Mouse (Mus musculus): ENCODE measurements around the gene Entpd7.

The Entpd7 gene

GRCm38 (mm10) chr19:43697666-43698370, 8.3 kb downstream of the Entpd7 start:
- TF ChIP-seq GATA4 (IDR thresholded peaks at IDR 0.05; ENCODE audit: insufficient replicate concordance, low read length), result no peak

DNA sequence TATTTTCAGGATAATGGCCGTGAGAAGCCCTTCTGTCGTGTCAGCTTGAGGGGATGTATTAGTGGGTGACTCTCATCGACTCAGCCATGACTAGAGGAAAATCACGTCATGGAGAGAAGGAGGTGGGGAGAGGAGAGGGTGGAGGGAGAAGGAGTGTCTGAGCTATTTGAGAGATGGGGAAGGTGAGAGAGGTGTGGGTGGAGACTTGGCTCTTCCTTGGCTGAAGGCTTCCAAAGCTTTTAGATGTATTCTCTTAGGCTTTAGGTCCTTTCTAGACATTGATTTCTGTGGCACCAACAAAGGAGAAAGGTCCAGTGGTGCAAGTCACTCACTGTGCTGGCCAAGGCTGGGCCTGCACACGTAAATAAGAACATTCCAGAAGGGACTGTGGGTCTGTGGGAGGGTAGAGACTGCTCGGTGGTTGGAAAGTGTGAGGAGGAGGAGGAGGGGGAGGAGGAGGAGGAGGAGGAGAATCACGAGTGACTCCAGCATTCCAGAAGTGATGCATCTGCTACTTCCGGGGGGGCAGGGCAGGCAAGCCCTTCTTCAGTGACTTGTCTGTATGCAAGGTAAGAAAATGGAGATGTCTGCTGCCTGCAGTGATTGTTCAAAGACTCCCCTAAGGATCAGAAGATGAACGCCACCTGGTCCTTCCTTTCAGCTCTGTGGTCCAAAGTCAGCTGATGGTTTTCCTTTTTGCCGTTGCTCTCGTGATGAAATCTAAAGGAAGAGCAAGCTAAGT, 9.7 kb downstream of the Entpd7 start:
- TF ChIP-seq GATA4 (IDR thresholded peaks at IDR 0.05; ENCODE audit: insufficient replicate concordance, low read length), result no peak

- TF ChIP-seq GATA4 (IDR thresholded peaks at IDR 0.05; ENCODE audit: insufficient replicate concordance, low read length), result no peak
These were observed 10.3 kb downstream of the Entpd7 start for GRCm38 (mm10) chr19:43699763-43700155.

GRCm38 (mm10) chr19:43704211-43704610, 14.7 kb downstream of the Entpd7 start:
- TF ChIP-seq GATA4 (IDR thresholded peaks at IDR 0.05; ENCODE audit: insufficient replicate concordance, low read length), result no peak

- no peak for TF ChIP-seq GATA4 (IDR thresholded peaks at IDR 0.05; ENCODE audit: insufficient replicate concordance, low read length)
These were observed 15.5 kb downstream of the Entpd7 start for GRCm38 (mm10) chr19:43704787-43705497.

DNA sequence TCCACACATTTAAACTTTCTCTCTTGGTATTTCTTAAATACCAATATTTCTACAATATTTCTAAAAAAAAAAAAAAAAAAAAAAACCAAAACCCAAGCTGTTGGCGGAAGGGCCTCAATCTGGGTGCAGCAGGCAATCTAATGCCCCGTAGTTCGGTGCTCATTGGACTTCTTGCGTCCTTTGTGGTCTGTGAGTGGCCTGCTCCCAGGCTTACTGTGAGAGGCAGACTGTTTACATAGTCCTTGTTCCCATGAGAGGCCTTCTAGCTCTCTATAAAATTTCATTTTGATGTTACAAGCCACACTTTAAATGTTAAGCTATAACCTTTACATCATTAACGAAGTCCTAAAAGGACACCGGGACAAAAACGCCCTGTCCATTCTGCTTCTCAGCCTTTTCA, 18.7 kb downstream of the Entpd7 start:
- no peak for TF ChIP-seq GATA4 (IDR thresholded peaks at IDR 0.05; ENCODE audit: insufficient replicate concordance, low read length)

DNA sequence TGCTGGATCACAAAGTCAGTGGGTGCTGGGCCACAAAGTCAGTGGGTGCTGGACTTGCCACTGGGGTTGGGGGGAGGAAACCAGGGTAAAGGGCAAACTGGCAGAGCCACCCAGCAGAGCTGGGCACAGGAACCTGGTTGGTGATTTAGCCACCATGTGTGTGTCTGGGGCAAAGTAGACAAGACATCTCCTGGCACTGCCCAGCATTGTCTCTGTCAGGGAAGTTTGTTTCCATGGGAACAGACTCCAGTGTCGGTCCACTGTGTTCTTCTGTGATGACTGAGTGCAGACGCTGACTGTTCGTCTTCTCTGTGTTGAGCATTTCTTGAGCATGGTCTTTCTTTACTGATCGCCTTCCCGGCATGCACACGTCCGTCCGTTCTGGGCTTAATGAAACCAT, 19.8 kb downstream of the Entpd7 start:
- TF ChIP-seq GATA4 (IDR thresholded peaks at IDR 0.05; ENCODE audit: insufficient replicate concordance, low read length), result no peak

DNA sequence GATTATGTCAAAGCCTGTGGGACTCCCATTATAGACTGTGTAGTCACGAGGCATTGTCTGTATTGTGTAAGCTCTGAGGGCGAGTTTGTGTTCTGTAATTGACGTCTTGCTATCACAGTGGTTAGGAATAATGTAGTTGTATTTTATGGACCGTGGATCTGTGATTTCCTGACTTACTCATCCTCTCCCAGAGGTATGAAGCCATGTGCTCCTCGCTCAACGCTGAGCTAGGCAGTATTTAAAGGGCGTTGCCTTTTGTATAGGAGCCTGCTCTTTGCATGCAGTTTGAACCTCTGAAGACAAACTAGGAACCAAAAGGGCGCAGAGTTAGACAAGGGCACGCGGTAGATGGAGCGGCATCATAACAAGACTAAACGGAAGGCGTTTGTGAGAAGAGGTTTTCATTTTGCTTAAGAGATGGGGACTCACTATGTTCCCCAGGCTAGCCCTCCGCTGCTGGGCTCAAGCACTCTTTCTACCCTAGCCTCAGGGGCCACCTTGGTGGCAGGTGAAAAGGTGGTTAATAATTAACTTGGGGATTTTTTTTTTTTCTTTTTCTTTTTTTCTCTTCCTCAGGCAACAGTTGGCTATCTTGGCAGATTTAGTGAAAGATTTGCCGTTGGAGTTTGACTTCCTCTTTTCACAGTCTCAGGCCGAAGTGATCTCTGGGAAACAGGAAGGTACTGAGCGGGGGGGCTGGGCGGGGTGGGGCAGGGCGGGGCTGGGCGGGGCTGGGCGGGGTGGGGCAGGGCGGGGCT, 21.9 kb downstream of the Entpd7 start:
- no peak for TF ChIP-seq GATA4 (IDR thresholded peaks at IDR 0.05; ENCODE audit: insufficient replicate concordance, low read length)

DNA sequence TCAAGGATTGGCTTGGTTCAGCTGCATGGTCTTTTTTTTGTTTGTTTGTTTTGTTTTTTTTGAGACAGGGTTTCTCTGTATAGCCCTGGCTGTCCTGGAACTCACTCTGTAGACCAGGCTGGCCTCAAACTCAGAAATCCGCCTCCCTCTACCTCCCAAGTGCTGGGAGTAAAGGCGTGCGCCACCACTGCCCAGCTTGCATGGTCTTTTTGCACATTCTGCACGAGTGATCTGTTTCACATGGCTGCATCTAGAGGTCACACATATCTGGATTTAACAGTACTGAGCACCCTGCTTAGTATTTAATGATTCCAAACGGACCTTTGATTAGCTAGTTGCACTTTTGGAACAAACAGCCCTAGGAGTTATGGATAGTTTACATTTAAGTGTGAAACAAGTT, 22.5 kb downstream of the Entpd7 start:
- TF ChIP-seq GATA4 (IDR thresholded peaks at IDR 0.05; ENCODE audit: insufficient replicate concordance, low read length), result no peak

GRCm38 (mm10) chr19:43720061-43720460, 30.6 kb downstream of the Entpd7 start:
- TF ChIP-seq GATA4 (IDR thresholded peaks at IDR 0.05; ENCODE audit: insufficient replicate concordance, low read length), result no peak

DNA sequence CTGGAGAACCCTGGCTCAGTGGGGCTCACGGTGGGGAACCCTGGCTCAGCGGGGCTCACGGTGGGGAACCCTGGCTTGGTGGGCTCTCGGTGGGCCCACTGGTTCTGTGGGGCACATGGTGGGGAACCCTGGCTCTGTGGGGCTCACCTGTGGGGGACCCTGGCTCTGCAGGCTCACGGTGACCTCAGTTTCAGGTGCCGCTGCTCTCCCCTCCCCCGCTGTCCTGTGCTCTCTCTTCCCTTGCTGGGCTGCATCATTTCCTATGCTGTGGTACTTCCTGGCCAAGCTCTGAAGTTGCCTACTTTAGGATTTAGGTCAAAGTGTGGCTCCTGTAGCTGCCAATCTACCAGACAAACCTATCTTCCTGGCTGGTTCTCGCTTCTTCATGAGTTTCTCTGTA, 33.4 kb downstream of the Entpd7 start:
- no peak for TF ChIP-seq GATA4 (IDR thresholded peaks at IDR 0.05; ENCODE audit: insufficient replicate concordance, low read length)

- TF ChIP-seq GATA4 (IDR thresholded peaks at IDR 0.05; ENCODE audit: insufficient replicate concordance, low read length), result no peak
These were observed 34.0 kb downstream of the Entpd7 start for GRCm38 (mm10) chr19:43723501-43723900.

DNA sequence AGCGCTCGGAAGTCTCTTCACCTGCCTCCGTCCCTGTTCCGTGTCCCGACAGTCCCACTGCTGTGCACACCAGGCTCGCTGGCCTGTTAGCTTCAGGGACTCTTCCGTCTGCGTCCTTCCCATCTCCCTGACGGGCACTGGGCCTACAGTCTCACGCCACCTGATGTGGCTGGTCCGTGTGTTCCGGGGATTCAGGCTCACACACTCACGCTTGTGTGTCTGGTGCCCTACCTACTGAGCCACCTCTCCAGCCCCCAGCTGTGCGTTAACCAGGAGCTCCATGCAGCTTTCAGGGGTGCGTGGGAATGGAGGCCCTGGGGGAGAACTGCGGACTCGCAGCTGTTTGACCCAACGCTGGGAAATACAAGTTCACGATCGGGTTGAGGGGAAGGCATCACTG, 34.7 kb downstream of the Entpd7 start:
- no peak for TF ChIP-seq GATA4 (IDR thresholded peaks at IDR 0.05; ENCODE audit: insufficient replicate concordance, low read length)

- no peak for TF ChIP-seq GATA4 (IDR thresholded peaks at IDR 0.05; ENCODE audit: insufficient replicate concordance, low read length)
These were observed 35.3 kb downstream of the Entpd7 start for GRCm38 (mm10) chr19:43724821-43725220.

DNA sequence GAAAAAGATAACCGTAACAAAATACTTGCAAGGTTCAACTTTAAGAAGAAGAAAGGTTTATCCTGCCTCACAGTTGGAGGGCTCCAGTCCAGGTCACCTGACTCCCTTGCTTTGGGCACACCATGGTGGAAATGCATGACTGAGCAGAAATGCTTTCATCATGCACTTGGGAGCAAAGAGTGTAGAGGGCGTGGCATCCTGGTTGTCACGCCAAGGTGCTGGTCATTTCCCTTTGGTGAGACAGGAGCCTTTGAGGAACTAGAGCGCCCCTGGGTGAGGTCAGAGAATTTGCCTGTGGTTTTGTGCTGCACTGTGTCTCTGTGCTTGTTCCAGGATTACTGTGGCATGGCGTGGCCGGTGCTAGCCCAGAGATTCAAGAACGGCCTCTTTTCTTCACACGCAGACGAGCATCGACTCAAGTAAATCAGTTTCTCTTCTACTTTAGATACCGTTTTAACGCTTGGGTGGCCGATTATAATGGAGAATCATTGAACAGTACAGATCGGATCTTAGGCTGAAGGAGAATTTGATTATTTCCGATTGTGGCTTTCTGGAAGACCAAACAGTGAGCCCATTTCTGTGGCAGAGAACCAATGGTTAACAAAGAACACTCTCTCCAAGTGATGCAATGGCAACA, 37.2 kb downstream of the Entpd7 start:
- TF ChIP-seq GATA4 (IDR thresholded peaks at IDR 0.05; ENCODE audit: insufficient replicate concordance, low read length), result no peak

All from liver, adult (tissue).